Mouse (Mus musculus) myocyte (in vitro differentiated cells): Measurements from ENCODE around the gene Kif1b.

Experiments
- CEBPB ChIP-seq: IDR thresholded peaks from 2 replicates; pipeline ENCODE4 v1.6.1; 2011; ENCODE audit warnings: mild to moderate bottlenecking, moderate library complexity; ENCODE audit not compliant: poor library complexity, insufficient read depth, severe bottlenecking
- E2F4 ChIP-seq: IDR thresholded peaks from one replicate; pipeline ENCODE4 v1.6.1; 2011; ENCODE audit warnings: mild to moderate bottlenecking, control low read depth, moderate library complexity; ENCODE audit not compliant: insufficient read depth
- MAX ChIP-seq: IDR thresholded peaks from one replicate; pipeline ENCODE4 v1.6.1; 2011; ENCODE audit warnings: low read depth, mild to moderate bottlenecking, control low read depth
- MYOD1 ChIP-seq, 3 experiments: IDR thresholded peaks; one replicate each; pipeline ENCODE4 v1.6.1; 2011; ENCODE audit warnings: control low read depth in 2 of 3, low read depth in 2 of 3, mild to moderate bottlenecking in 2 of 3, moderate library complexity in 1 of 3; ENCODE audit not compliant: insufficient read length in 2 of 3, control insufficient read depth in 1 of 3
- MYOG ChIP-seq, 3 experiments: IDR thresholded peaks; one replicate each; pipeline ENCODE4 v1.6.1; 2011; ENCODE audit warnings: control low read depth in 2 of 3, low read depth in 2 of 3, mild to moderate bottlenecking in 2 of 3; ENCODE audit not compliant: insufficient read length in 2 of 3, control insufficient read depth in 1 of 3, insufficient read depth in 1 of 3
- POLR2A ChIP-seq: IDR thresholded peaks from one replicate; pipeline ENCODE4 v1.6.1; 2011; ENCODE audit warnings: low read depth, mild to moderate bottlenecking, control low read depth, moderate library complexity; ENCODE audit not compliant: insufficient read length
- POLR2AphosphoS2 ChIP-seq: IDR thresholded peaks from one replicate; pipeline ENCODE4 v1.6.1; 2011; ENCODE audit warnings: low read depth, control low read depth; ENCODE audit not compliant: insufficient read length
- REST ChIP-seq: IDR thresholded peaks from one replicate; pipeline ENCODE4 v1.6.1; 2011; ENCODE audit warnings: mild to moderate bottlenecking, control low read depth, moderate library complexity; ENCODE audit not compliant: insufficient read depth, insufficient read length
- SRF ChIP-seq: IDR thresholded peaks from one replicate; pipeline ENCODE4 v1.6.1; 2011; ENCODE audit warnings: low read depth; ENCODE audit not compliant: control insufficient read depth, insufficient read length
- TCF12 ChIP-seq: IDR thresholded peaks from one replicate; pipeline ENCODE4 v1.6.1; 2011; ENCODE audit warnings: mild to moderate bottlenecking, control low read depth; ENCODE audit not compliant: poor library complexity, insufficient read depth, severe bottlenecking
- TCF3 ChIP-seq: IDR thresholded peaks from one replicate; pipeline ENCODE4 v1.6.1; 2011; ENCODE audit warnings: low read depth, control low read depth; ENCODE audit not compliant: insufficient read length
- USF1 ChIP-seq: IDR thresholded peaks from one replicate; pipeline ENCODE4 v1.6.1; 2011; ENCODE audit warnings: low read depth, mild to moderate bottlenecking, control low read depth, moderate library complexity

GRCm38 (mm10) chr4:149254827-149255226 lies 52.7 kb downstream of the Kif1b start:
- TF ChIP-seq MYOG (IDR thresholded peaks at IDR 0.05; ENCODE audit: control insufficient read depth in 1 of 3, insufficient read depth in 1 of 3, insufficient read length in 2 of 3, low read depth in 2 of 3), result no peak
- no peak for TF ChIP-seq TCF12
- TF ChIP-seq POLR2A, result no peak
- no peak for TF ChIP-seq E2F4
- no peak for TF ChIP-seq USF1
- no peak for TF ChIP-seq SRF
- no peak for TF ChIP-seq CEBPB
- TF ChIP-seq POLR2AphosphoS2, result no peak
- no peak for TF ChIP-seq MYOD1 (IDR thresholded peaks at IDR 0.05; ENCODE audit: control insufficient read depth in 1 of 3, insufficient read length in 2 of 3, low read depth in 2 of 3)
- no peak for TF ChIP-seq MAX
- no peak for TF ChIP-seq TCF3
- TF ChIP-seq REST, result no peak
